ENCODE assay signal across 12 mouse cellular contexts in the genomic region with DNA sequence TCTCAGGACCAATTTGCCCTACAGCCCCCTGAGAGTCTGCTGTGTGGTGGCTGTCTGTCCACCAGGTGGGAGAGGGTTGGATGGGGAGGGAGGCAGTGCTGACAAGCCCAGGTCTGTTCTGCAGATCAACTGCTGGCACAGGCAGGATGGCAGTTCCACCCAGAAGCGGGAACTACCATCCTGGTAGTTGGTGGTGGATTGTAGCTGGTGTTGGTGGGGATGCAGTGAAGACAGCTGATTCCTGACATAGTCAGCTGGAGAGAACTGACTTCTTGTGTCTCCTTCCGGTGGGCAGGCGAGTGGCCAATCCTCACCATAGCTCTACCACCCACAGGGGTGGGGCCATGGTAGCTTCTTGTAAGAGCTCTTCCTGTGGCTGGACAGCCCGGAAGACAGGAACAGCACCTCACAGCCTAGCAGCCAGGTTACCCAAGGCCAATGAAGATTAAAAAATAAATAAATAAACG. TPM values are rescaled to one million over a fixed set of nuclear protein-coding genes. Genes with fewer than 3 reads are reported as not detected.
A peak's percentile ranks its signal among the peaks of the same experiment; 100 is the strongest.
DNase-seq lines count a peak whose midpoint lies in the region; ATAC-seq lines count a peak whose summit lies in the region.
"Had no signal": no experiment of that assay in that cellular context is flagged by ENCODE, and none has a peak within 500 bp of the region (broad histone marks: within the 10 kb centered on the region; RNA-seq: fewer than 3 reads in every experiment).

No protein-coding gene starts in this region.

- H3K36me3 ChIP-seq in liver, embryonic 16.5 days (ENCODE audit: control insufficient read depth, insufficient read depth) = no peaks in the 10 kb centered on the region
- no peaks in the 10 kb centered on the region for H3K36me3 ChIP-seq in hindbrain, embryonic 13.5 days
- H3K36me3 ChIP-seq: embryonic facial prominence, embryonic 15.5 days; limb, embryonic 13.5 days; midbrain, embryonic 12.5 days had no signal

- no peaks in the 10 kb centered on the region for H3K9me3 ChIP-seq in liver, embryonic 16.5 days (replicated peaks; ENCODE audit: control insufficient read depth, low read length)
- H3K9me3 ChIP-seq in hindbrain, embryonic 13.5 days = no peaks in the 10 kb centered on the region
- H3K9me3 ChIP-seq: embryonic facial prominence, embryonic 15.5 days; limb, embryonic 13.5 days; midbrain, embryonic 12.5 days had no signal

- peak overlapping the region; percentile 47 for H3K4me2 ChIP-seq in liver, embryonic 16.5 days (ENCODE audit: low read depth, low read length)
- H3K4me2 ChIP-seq in hindbrain, embryonic 13.5 days = no peak overlapping the region
- H3K4me2 ChIP-seq: embryonic facial prominence, embryonic 15.5 days; limb, embryonic 13.5 days; midbrain, embryonic 12.5 days had no signal

- peak overlapping the region; percentile 22 for H3K9ac ChIP-seq in liver, embryonic 16.5 days (ENCODE audit: low read depth, low read length)
- no peak overlapping the region for H3K9ac ChIP-seq in hindbrain, embryonic 13.5 days
- H3K9ac ChIP-seq: embryonic facial prominence, embryonic 15.5 days; limb, embryonic 13.5 days; midbrain, embryonic 12.5 days had no signal

- ATAC-seq in liver, embryonic 16.5 days (ENCODE audit: low read depth) = peak; percentile 75
- ATAC-seq in hindbrain, embryonic 13.5 days (ENCODE audit: low FRiP score) = no peak

- DNase-seq in CD4-positive helper T cell, adult 2 months (ENCODE audit: low read depth, low spot score) = peak; percentile 53
- DNase-seq in T-cell, adult 2 months (ENCODE audit: low spot score) = peak; percentile 45
- DNase-seq in spleen, postnatal 10 days (ENCODE audit: low spot score in 2 of 2) = peak; percentile 34 to 55
- DNase-seq in retina, postnatal 1 day = no peak
- no peak for DNase-seq in kidney, adult 11 months
- DNase-seq: adrenal gland, postnatal 10 days; cerebellum, adult 9-10 months had no signal

- no peak overlapping the region for H3K4me3 ChIP-seq in liver, embryonic 16.5 days (ENCODE audit: low read depth, low read length)
- no peak overlapping the region for H3K4me3 ChIP-seq in hindbrain, embryonic 13.5 days
- H3K4me3 ChIP-seq: embryonic facial prominence, embryonic 15.5 days; limb, embryonic 13.5 days; midbrain, embryonic 12.5 days had no signal

- H3K4me1 ChIP-seq in liver, embryonic 16.5 days (ENCODE audit: control insufficient read depth, low read depth, low read length) = peaks cover 11% of the 10 kb centered on the region
- H3K4me1 ChIP-seq in hindbrain, embryonic 13.5 days (replicated peaks) = no peaks in the 10 kb centered on the region
- H3K4me1 ChIP-seq: embryonic facial prominence, embryonic 15.5 days; limb, embryonic 13.5 days; midbrain, embryonic 12.5 days had no signal

- WGBS in liver, embryonic 16.5 days (ENCODE audit: insufficient replicate concordance) = 14% methylated on average over 5 of the region's 5 CpGs
- 91% methylated on average over 5 of the region's 5 CpGs for WGBS in hindbrain, embryonic 13.5 days

- peak overlapping the region; percentile 86 for H3K27ac ChIP-seq in liver, embryonic 16.5 days (ENCODE audit: low read length)
- H3K27ac ChIP-seq in hindbrain, embryonic 13.5 days = no peak overlapping the region
- H3K27ac ChIP-seq: embryonic facial prominence, embryonic 15.5 days; limb, embryonic 13.5 days; midbrain, embryonic 12.5 days had no signal

- no peaks in the 10 kb centered on the region for H3K27me3 ChIP-seq in liver, embryonic 16.5 days (ENCODE audit: control insufficient read depth, insufficient read depth, low read depth, low read length)
- no peaks in the 10 kb centered on the region for H3K27me3 ChIP-seq in hindbrain, embryonic 13.5 days
- H3K27me3 ChIP-seq: embryonic facial prominence, embryonic 15.5 days; limb, embryonic 13.5 days; midbrain, embryonic 12.5 days had no signal

RNA-seq across cellular contexts. Expression of a gene that starts 16.5 kb away (rescaled TPM):
- 67.7 and 69.3 TPM in 2 replicates for polyA plus RNA-seq in liver, embryonic 16.5 days (2015; fragmentation: Nextera tagmentation; extraction: Ambion mirVana)
- polyA plus RNA-seq in hindbrain, embryonic 13.5 days (2015; fragmentation: Nextera tagmentation; extraction: Ambion mirVana) = 67.2 and 70.0 TPM in 2 replicates

RNA-seq across cellular contexts. Expression of a gene that starts 26.3 kb away (rescaled TPM):
- 18.1 and 18.8 TPM in 2 replicates for polyA plus RNA-seq in liver, embryonic 16.5 days (2015; fragmentation: Nextera tagmentation; extraction: Ambion mirVana)
- polyA plus RNA-seq in hindbrain, embryonic 13.5 days (2015; fragmentation: Nextera tagmentation; extraction: Ambion mirVana) = 62.7 and 63.8 TPM in 2 replicates

RNA-seq across cellular contexts. Expression of a gene that starts 26.4 kb away (rescaled TPM):
- 0.25 and 0.40 TPM in 2 replicates for polyA plus RNA-seq in liver, embryonic 16.5 days (2015; fragmentation: Nextera tagmentation; extraction: Ambion mirVana)
- 2.4 and 2.7 TPM in 2 replicates for polyA plus RNA-seq in hindbrain, embryonic 13.5 days (2015; fragmentation: Nextera tagmentation; extraction: Ambion mirVana)

Comparison
In these comparisons a context has a peak if more than half of its experiments do, and no peak if none do; other contexts are left out.
1. DNase-seq: peak in CD4-positive helper T cell, adult 2 months (single experiment), T-cell, adult 2 months (single experiment) and spleen, postnatal 10 days (2 of 2); none in retina, postnatal 1 day (single experiment) and kidney, adult 11 months (single experiment).